Mouse (Mus musculus) spleen, postnatal 0 days (tissue): ENCODE measurements around the gene Arid5b. TPM values are rescaled to one million over a fixed set of nuclear protein-coding genes. Genes with fewer than 3 reads are reported as not detected.

ENCODE experiments used
- polyA plus RNA-seq: library from polyadenylated mRNA; unstranded; fragments of >200 nt; fragmentation: Nextera tagmentation; extraction: Ambion mirVana; gene quantifications from 2 replicates; pipeline ENCODE4 v1.2.1, GENCODE M21; 2015

The Arid5b gene
- polyA plus RNA-seq, result 13.7 and 13.9 TPM in 2 replicates

DNA sequence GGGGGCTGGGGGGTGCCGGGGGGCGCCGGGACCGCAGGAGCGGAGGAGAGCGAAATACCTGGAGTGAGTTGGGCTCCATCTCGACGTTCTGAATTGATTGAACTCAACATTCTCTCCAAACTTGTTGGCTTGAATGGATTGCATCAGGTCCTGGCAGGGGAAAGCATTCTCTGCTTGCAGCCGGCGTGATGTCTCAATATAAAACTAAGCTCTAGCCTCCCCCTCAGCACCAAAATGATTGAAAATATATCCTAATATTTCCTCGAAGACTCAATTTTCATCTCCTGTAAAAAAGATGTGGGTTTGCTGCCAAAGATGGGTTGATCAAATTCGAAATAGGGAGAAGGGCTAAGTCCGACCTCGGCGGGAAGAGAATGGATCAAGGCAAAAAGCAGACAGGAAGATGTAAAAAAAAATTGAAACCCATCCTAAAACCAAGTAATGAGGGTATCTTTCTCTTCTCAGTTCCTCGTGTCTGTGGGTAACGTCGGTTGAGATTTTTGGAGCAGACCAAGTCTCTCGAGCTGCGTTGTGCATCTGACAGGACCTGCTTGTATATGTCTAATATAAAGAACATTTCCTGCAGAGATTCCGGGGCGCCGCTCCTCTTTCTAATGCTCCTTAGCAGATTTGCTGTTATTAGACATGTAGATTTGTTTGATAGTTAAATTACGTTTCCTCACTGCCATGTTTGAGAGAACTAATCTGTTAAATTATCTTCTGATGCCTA lies at the start of gene Arid5b:
Gene Arid5b (minus strand): TSS at position 109 of the 730 bp plus-strand sequence.

